Mouse (Mus musculus) v-Abl transformed pro-B cells (cell line): ENCODE measurements at regions not wholly inside any gene's neighbourhood (a gene's known extent, or its start where the extent isn't known, plus 50 kb on each side); places are given as distances from the start of the nearest gene placed in this dataset.

ENCODE experiments used
- in situ Hi-C, 2 experiments: fragments of 400-800 bp; cut with MboI; formaldehyde crosslinking; loops; one replicate each; pipeline ENCODE4 v1.15.1; 2025; ENCODE audit not compliant: unreplicated experiment in 2 of 2

- in situ Hi-C loops: no loop called here
Observed at GRCm38 (mm10) chr2:166334559-166334958, 179.1 kb upstream of the Sulf2 start.

- in situ Hi-C loops: no loop called here
Observed at GRCm38 (mm10) chr2:166333818-166334217, 178.4 kb upstream of the Sulf2 start.

GRCm38 (mm10) chr2:166332748-166333417 is 177.4 kb upstream of the Sulf2 start:
- in situ Hi-C loops: no loop called here

- in situ Hi-C loops: no loop called here
Observed at GRCm38 (mm10) chr2:166331192-166331591, 175.7 kb upstream of the Sulf2 start.

GRCm38 (mm10) chr2:166330364-166330763 is 174.9 kb upstream of the Sulf2 start:
- in situ Hi-C loops: no loop called here

GRCm38 (mm10) chr2:166329556-166330340 is 174.3 kb upstream of the Sulf2 start:
- in situ Hi-C loops: no loop called here

- in situ Hi-C loops: no loop called here
Observed at GRCm38 (mm10) chr2:166326932-166327331, 171.5 kb upstream of the Sulf2 start.

- in situ Hi-C loops: no loop called here
Observed at GRCm38 (mm10) chr2:166324954-166325353, 169.5 kb upstream of the Sulf2 start.

GRCm38 (mm10) chr2:166324439-166324838 is 169.0 kb upstream of the Sulf2 start:
- in situ Hi-C loops: no loop called here

GRCm38 (mm10) chr2:166322668-166323043 is 167.2 kb upstream of the Sulf2 start:
- in situ Hi-C loops: no loop called here

GRCm38 (mm10) chr2:166321992-166322667 is 166.7 kb upstream of the Sulf2 start:
- in situ Hi-C loops: no loop called here

- in situ Hi-C loops: no loop called here
Observed at GRCm38 (mm10) chr2:166316409-166316916, 161.0 kb upstream of the Sulf2 start.

GRCm38 (mm10) chr2:166310438-166310837 is 155.0 kb upstream of the Sulf2 start:
- in situ Hi-C loops: no loop called here

GRCm38 (mm10) chr2:166309882-166310281 is 154.4 kb upstream of the Sulf2 start:
- in situ Hi-C loops: no loop called here

- in situ Hi-C loops: no loop called here
Observed at GRCm38 (mm10) chr2:166307551-166307950, 152.1 kb upstream of the Sulf2 start.

GRCm38 (mm10) chr2:166305044-166306002 is 149.9 kb upstream of the Sulf2 start:
- in situ Hi-C loops: no loop called here

- in situ Hi-C loops: no loop called here
Observed at GRCm38 (mm10) chr2:166303854-166304253, 148.4 kb upstream of the Sulf2 start.

- in situ Hi-C loops: no loop called here
Observed at GRCm38 (mm10) chr2:166301161-166301560, 145.7 kb upstream of the Sulf2 start.

- in situ Hi-C loops: no loop called here
Observed at GRCm38 (mm10) chr2:166294672-166295071, 139.2 kb upstream of the Sulf2 start.

GRCm38 (mm10) chr2:166292987-166293386 is 137.5 kb upstream of the Sulf2 start:
- in situ Hi-C loops: no loop called here
